Mouse (Mus musculus): ENCODE data around the gene Prkag2.
A peak's percentile ranks its signal among the peaks of the same experiment; 100 is the strongest.

The Prkag2 gene

DNA sequence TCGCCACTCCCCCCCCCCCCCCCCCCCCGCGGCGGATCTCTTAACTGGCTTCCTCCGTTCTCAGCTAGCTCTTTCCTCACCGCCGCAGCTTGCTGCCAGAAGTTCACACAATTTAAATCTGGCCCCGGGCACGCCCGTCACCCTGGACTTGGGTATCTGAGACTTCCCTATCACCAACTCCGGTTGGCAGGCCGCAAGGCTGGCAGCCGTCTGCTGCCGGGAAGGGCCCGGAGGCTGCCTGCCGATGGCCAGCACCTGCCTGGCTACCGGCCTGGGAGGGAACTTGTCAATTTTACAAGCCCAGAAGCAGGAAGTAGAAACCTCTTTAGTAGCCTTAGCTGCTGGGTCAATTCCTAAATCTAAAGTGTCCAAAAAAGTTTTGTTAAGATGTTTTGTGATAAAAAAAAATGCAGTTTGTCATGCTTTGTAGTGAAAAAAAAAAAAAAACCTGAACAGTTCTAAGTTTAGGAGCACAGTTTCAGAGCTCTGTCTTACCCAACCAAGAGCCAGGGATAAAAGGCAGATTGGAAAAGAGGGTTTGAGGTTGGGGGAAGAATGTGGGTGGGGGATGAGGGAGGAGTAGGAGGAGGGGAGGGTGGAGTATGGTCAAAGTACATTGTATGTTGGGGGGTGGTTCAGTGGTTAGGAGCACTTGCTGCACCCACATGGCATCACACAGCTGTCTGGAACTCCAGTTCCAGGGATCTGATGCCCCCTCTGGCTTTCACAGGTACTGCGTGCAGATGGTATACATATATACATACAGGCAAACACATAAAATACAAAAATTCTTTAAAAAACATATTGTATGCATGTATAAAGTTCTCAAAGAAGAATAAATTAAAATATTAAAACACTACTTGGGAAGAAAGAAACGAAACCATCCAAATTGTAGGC lies 191.4 kb downstream of the Prkag2 start:
- peak; percentile 18 to 77 for DNase-seq

DNA sequence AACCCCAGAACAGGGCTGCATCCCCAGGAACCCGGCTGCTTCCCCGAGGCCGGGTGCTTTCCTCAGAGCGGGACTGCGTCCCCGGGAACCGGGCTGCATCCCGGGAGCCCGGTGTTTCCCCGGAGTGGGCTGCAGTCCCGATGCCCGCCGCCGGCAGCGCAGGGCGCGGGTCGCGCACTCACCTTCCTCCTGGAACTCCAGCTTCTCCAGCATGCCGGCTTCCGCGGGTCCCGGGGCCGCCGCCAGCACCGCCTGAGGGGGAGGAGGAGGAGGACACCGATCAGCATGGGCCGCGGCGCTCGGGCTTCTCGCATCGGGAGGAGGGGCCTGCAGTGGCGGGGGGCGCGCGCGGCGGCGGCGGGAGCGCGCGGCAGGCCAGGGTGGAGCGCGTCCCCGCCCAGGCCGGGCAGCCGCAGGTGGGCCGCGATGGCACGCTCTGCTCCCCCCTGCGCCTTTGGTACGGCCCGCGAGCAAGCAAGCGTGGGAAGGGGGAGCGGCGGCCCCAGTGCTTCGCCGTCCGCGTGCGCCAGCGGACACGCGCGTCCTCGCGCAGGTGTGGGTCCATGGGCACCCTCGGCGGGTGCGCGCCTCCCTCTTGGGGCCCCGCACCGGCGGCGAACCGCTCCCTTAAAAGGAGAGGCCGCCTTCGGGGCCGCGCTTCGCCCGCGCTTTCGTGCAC lies 192.2 kb downstream of the Prkag2 start:
- peak; percentile 89 to 93 for DNase-seq

GRCm38 (mm10) chr5:24907737-24908136 lies 192.7 kb downstream of the Prkag2 start:
- DNase-seq, result peak in 1 of 2 experiments; percentile 58

DNA sequence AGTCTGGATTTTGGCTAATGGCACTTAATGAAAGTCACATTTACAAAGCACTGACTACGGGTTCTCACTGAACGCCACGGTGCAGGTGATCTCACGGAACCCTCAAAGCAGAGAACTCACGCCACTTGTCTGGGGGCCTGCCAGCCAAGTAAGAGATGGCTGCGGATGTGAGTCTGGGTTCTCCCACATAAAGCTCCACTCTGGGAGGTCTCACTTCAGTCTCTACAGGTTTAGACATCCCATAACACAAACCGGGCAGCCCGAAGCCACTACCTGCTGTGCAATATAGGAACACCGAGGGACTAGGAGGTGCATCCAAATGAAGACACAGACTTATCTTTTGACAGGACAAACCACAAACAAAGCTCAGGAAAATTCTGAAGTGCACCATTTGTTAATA lies 193.6 kb downstream of the Prkag2 start:
- peak in 1 of 2 experiments; percentile 29 for DNase-seq

DNA sequence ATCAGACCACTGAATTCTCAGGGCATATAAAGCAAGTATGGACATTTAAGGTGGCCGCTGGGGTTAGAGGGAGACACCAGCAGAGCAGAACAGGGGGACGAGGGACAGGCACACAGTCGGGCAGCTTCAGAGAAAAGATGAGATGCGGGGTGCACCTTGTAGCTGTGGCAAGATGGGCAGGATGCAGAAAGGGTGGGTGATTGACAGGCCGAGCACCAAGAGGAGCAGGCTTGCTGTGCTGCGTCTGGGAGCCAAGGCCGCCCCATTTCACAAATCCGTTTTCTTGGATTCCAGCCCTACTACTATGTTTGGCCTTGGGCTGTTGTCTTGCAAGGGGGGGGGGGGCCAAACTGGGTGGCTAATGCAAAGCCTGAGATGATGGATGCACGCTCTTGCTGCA lies 195.5 kb downstream of the Prkag2 start:
- DNase-seq, result peak; percentile 55 to 57

GRCm38 (mm10) chr5:24904423-24904822 lies 196.0 kb downstream of the Prkag2 start:
- DNase-seq, result peak; percentile 15 to 18

- peak in 1 of 2 experiments; percentile 26 for DNase-seq
Measured at GRCm38 (mm10) chr5:24904001-24904400, 196.4 kb downstream of the Prkag2 start.

GRCm38 (mm10) chr5:24902835-24903234 lies 197.6 kb downstream of the Prkag2 start:
- peak; percentile 34 to 42 for DNase-seq

GRCm38 (mm10) chr5:24895606-24896005 lies 204.8 kb downstream of the Prkag2 start:
- no peak for DNase-seq

DNA sequence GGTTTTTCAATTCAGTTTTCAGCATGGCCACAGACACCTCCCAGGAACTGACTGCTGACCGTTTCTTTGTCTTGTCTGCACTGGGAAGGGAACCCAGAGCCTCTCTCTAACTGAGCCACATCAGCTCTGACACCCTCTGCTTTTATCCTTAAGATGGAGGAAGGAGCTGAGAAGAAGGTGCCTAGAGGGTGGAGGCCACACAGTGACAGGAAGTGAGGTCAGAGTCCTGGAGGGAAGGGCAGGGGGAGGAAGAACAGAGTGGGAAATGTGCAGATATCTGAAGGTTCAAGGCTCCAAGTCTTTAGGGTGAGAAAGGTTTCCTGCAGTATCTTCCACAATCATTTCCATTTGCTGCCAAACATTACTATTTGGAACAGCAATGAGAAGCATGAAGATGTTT lies 205.6 kb downstream of the Prkag2 start:
- no peak for DNase-seq

DNA sequence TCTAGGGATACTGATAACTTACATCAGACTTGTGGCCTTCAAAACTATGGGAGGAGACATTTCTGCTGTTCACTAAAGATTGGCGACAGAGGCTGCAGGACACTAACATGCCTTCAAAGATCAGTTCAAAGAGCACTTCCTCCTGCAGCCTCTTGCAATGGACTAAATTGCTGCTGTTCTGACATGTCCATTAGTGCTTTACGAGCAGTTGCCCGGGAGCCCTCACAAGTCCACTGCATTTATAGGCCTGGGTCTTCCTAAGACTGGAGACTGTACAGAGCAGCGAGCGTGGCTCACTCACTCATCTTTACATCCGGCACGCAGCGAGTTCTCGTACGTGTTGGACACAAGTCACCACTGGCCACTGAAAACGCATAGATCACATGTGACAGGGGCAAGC lies 208.0 kb downstream of the Prkag2 start:
- DNase-seq, result no peak

- no peak for DNase-seq
Measured at GRCm38 (mm10) chr5:24889860-24890259, 210.6 kb downstream of the Prkag2 start.

GRCm38 (mm10) chr5:24888874-24889591 lies 211.4 kb downstream of the Prkag2 start:
- DNase-seq, result no peak

DNA sequence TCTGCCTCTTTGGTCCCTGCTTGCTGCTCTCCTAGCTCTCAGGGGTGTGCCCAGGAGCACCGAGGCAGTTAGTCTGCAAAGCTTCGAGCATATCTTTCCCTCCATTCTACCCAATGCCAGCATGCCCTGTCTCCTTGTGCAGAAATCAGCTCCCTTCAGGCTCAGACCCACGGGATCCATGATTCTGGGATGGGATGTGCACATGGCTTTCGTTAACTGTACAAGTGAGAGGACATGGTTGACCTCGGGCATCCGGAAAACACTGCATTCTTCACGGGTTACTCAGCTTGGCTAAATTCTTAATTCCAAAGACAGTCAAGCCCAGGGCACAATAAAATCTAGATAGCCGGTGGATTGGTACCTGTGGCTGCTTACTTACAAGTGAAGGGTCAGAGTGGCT lies 213.2 kb downstream of the Prkag2 start:
- DNase-seq, result no peak

GRCm38 (mm10) chr5:24878713-24879112 lies 221.7 kb downstream of the Prkag2 start:
- DNase-seq, result no peak

DNA sequence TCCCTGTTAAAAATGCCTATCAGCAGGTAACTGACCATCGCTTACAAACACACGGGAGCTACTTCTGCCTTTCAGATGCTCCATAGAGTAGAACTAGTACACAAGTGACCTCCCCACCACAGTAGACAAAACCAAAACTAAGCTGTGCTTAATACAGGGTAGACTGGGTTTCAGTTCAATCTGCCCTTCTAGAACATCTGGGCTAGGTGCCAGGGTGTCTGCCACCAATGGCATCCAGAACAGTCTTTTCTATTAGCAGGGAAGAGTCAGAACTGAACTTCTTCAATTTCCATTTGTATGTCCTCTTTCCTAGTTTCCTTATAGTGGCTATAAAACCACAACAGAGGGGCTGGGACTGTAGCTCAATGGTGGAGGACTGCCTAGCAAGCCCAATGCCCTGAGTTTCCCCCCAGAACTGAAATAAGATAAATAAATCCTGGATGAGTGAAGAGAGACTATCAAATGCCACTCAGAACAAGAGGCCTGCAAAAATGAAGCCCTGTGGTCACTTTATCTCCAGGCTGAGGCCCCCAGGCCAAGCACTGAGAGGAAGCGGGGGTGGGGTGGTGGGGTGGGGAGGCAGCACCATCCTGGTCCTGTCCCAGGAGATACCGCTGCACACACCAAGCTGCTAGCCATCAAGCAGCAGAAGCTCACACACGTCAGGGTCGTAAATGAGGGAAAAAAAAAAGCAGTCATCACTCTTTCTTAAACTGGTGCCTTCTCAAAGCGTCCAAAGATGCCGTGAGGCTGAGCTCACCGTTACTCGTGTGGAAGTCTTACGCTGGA lies 222.4 kb downstream of the Prkag2 start:
- no peak for DNase-seq

DNA sequence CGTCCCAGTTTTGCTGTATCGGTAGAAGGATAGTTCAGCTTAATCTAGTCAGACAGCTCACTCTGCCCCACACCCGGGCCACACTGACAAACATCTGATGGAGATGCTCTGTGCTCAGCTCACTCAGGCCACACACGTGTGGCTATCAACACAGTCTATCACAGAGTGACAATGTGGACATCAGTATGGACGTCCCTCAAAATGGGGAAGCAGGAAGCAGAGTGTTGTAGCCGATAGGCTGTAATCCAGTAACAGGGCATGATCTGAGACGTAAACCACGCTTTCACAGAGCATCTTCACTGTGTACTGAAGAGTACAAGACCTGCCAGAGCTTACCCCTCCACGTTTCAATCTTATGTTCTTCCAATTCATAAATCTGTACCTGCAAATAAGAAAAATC lies 223.8 kb downstream of the Prkag2 start:
- DNase-seq, result no peak

DNA sequence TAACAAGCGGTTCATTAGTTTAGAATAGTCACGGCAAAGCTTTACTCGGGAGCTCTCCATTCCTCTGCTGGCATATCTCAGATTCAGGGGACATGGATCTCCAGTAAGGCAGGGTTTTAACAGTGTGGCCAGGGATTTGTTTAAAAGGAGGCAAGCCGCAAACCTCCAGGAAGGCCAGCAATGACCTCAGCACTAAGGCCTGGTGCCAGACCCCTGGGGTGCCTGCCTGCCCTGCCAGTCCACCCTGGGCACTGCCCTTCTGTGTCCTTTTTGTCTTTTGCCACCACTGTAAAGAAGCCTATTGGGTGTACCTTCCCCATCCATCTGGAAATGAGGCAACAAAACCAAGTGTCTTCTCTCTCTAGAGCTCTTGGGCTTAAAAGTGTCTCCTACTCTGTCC lies 226.3 kb downstream of the Prkag2 start:
- peak; percentile 99 for DNase-seq

DNA sequence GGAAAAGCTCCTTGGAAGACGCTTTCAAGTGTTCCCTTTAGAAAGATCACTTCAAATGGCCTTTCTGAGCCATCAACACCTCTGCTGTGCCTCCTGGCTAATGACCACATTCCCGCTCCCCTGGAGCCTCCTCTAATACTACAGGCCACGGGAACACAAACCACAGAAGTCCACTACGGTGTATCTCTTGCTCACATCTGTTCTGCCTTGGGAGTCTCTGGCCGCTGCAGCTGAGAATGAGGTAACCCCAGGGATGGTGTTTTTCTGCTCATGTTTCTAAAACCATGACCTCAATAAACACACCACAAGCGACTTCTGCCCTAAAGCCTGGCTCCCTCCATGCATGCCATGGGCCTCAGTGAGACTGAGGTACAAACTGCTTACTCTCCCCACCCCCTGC lies 227.2 kb downstream of the Prkag2 start:
- DNase-seq, result no peak

GRCm38 (mm10) chr5:24871276-24871675 lies 229.2 kb downstream of the Prkag2 start:
- no peak for DNase-seq

- DNase-seq, result no peak
Measured at GRCm38 (mm10) chr5:24869796-24870289, 230.6 kb downstream of the Prkag2 start.

- DNase-seq, result no peak
Measured at GRCm38 (mm10) chr5:24863804-24864203, 236.6 kb downstream of the Prkag2 start.

All from cerebellum, postnatal 36 days (tissue).